Mouse (Mus musculus) lung, postnatal 0 days (tissue): ENCODE data around the gene Klk5.

Experiments
- CTCF ChIP-seq: IDR thresholded peaks from 2 replicates; pipeline ENCODE4 v1.5.1; 2016; ENCODE audit warnings: antibody characterized with exemption, mild to moderate bottlenecking
- EP300 ChIP-seq: IDR thresholded peaks from 2 replicates; pipeline ENCODE4 v1.6.1; 2016; ENCODE audit warnings: antibody characterized with exemption, mild to moderate bottlenecking, control low read depth

- TF ChIP-seq CTCF: peak; percentile 96
- no peak for TF ChIP-seq EP300
These were observed 53.1 kb downstream of the Klk5 start for GRCm38 (mm10) chr7:43894836-43895235.
